Mouse (Mus musculus) liver, embryonic 12.5 days (tissue): Measurements from ENCODE around the gene Gnai3. TPM values are rescaled to one million over a fixed set of nuclear protein-coding genes. Genes with fewer than 3 reads are reported as not detected.

Experiments used
- ATAC-seq: fragments of 200-750 bp; cut with Nextera tagmentation; 2 replicates; pipeline ENCODE4 v1.8.0; 2017; ENCODE audit warnings: moderate number of reproducible peaks, mild to moderate bottlenecking, moderate library complexity
- H3K27ac ChIP-seq: fragments of 300-500 bp; sonication (generic); 2 replicates; pipeline ENCODE4 v1.5.1; 2016; ENCODE audit warnings: mild to moderate bottlenecking
- H3K27me3 ChIP-seq: fragments of 300-500 bp; sonication (generic); replicated peaks from 2 replicates; pipeline ENCODE4 v1.6.1; 2016; ENCODE audit warnings: mild to moderate bottlenecking, moderate library complexity
- H3K36me3 ChIP-seq: fragments of 300-500 bp; sonication (generic); 2 replicates; pipeline ENCODE4 v1.6.1; 2016; ENCODE audit warnings: mild to moderate bottlenecking, moderate library complexity
- H3K4me1 ChIP-seq: fragments of 300-500 bp; sonication (generic); 2 replicates; pipeline ENCODE4 v1.6.1; 2016
- H3K4me2 ChIP-seq: fragments of 300-500 bp; sonication (generic); 2 replicates; pipeline ENCODE4 v1.6.1; 2016; ENCODE audit warnings: mild to moderate bottlenecking, moderate library complexity
- H3K4me3 ChIP-seq: fragments of 300-500 bp; sonication (generic); 2 replicates; pipeline ENCODE4 v1.5.1; 2016; ENCODE audit warnings: mild to moderate bottlenecking, moderate library complexity
- H3K9ac ChIP-seq: fragments of 300-500 bp; sonication (generic); 2 replicates; pipeline ENCODE4 v1.6.1; 2016; ENCODE audit warnings: mild to moderate bottlenecking, moderate library complexity
- H3K9me3 ChIP-seq: fragments of 300-500 bp; sonication (generic); replicated peaks from 2 replicates; pipeline ENCODE4 v1.6.1; 2016; ENCODE audit warnings: mild to moderate bottlenecking, moderate library complexity
- WGBS: fragments of 180-500 bp; shearing (Covaris S2); methylation state at CpG from one replicate; pipeline ENCODE4 v1.1.7; 2016; ENCODE audit not compliant: insufficient replicate concordance; 5-methylcytosine and 5-hydroxymethylcytosine counted together
- polyA plus RNA-seq: library from polyadenylated mRNA; unstranded; fragments of >200 nt; fragmentation: Nextera tagmentation; extraction: Ambion mirVana; gene quantifications from 2 replicates; pipeline ENCODE4 v1.2.1, GENCODE M21; 2016

The Gnai3 gene
- polyA plus RNA-seq, 1 experiment from 2014 or later: 91.7 TPM

GRCm38 (mm10) chr3:108072983-108073569 is 72.9 kb downstream of the Gnai3 start:
- Histone ChIP-seq H3K4me2 (no peak overlapping the region), H3K9me3 (no peaks in the 10 kb centered on the region), H3K36me3 (peaks cover 65% of the 10 kb centered on the region), H3K27me3 (no peaks in the 10 kb centered on the region), H3K4me1 (peaks cover 24% of the 10 kb centered on the region), H3K9ac (no peak overlapping the region), H3K4me3 (no peak overlapping the region), H3K27ac (no peak overlapping the region)
- ATAC-seq: no peak
- 76% methylated on average over 10 of the region's 10 CpGs for WGBS

GRCm38 (mm10) chr3:108070295-108071293 is 75.4 kb downstream of the Gnai3 start:
- peak overlapping the region; percentile 42 for H3K4me2 ChIP-seq
- H3K9ac ChIP-seq: no peak overlapping the region
- peaks cover 40% of the 10 kb centered on the region for H3K36me3 ChIP-seq
- H3K27me3 ChIP-seq: no peaks in the 10 kb centered on the region
- 62% methylated on average over 10 of the region's 10 CpGs for WGBS
- H3K4me1 ChIP-seq: peaks cover 24% of the 10 kb centered on the region
- H3K9me3 ChIP-seq: no peaks in the 10 kb centered on the region
- 0 out of 2 replicates have a peak, but pooled peaks have one; percentile 41 for ATAC-seq
- H3K27ac ChIP-seq: peak overlapping the region; percentile 36
- no peak overlapping the region for H3K4me3 ChIP-seq

- no peaks in the 10 kb centered on the region for H3K27me3 ChIP-seq
- WGBS: 56% methylated on average over 13 of the region's 13 CpGs
- peak overlapping the region; percentile 42 for H3K4me2 ChIP-seq
- H3K36me3 ChIP-seq: peaks cover 27% of the 10 kb centered on the region
- H3K9ac ChIP-seq: no peak overlapping the region
- peaks cover 24% of the 10 kb centered on the region for H3K4me1 ChIP-seq
- no peak overlapping the region for H3K4me3 ChIP-seq
- H3K27ac ChIP-seq: peak overlapping the region; percentile 57; the same call in 1 of the 2 replicates
- no peaks in the 10 kb centered on the region for H3K9me3 ChIP-seq
- ATAC-seq: peak; percentile 46; the same call in 1 of the 2 replicates
These were observed 76.6 kb downstream of the Gnai3 start for GRCm38 (mm10) chr3:108069231-108069870.

- ATAC-seq: no peak
- no peak overlapping the region for H3K4me2 ChIP-seq
- H3K27ac ChIP-seq: peak overlapping the region; percentile 57
- H3K9ac ChIP-seq: no peak overlapping the region
- H3K9me3 ChIP-seq: no peaks in the 10 kb centered on the region
- peaks cover 24% of the 10 kb centered on the region for H3K4me1 ChIP-seq
- WGBS: 7% methylated on average over 1 of the region's 1 CpGs
- peaks cover 22% of the 10 kb centered on the region for H3K36me3 ChIP-seq
- H3K4me3 ChIP-seq: no peak overlapping the region
- H3K27me3 ChIP-seq: no peaks in the 10 kb centered on the region; the same call in 1 of the 2 replicates
These were observed 77.1 kb downstream of the Gnai3 start for GRCm38 (mm10) chr3:108068826-108069225.

- peaks cover 9% of the 10 kb centered on the region for H3K36me3 ChIP-seq
- no peak for ATAC-seq
- WGBS: 64% methylated on average over 6 of the region's 6 CpGs
- H3K9me3 ChIP-seq: no peaks in the 10 kb centered on the region
- 0 out of 2 replicates have a peak overlapping the region, but pooled peaks have one; percentile 25 for H3K27ac ChIP-seq
- peaks cover 24% of the 10 kb centered on the region for H3K4me1 ChIP-seq
- no peak overlapping the region for H3K4me2 ChIP-seq
- H3K27me3 ChIP-seq: no peaks in the 10 kb centered on the region; the same call in 1 of the 2 replicates
- H3K4me3 ChIP-seq: no peak overlapping the region
- H3K9ac ChIP-seq: no peak overlapping the region
These were observed 78.5 kb downstream of the Gnai3 start for GRCm38 (mm10) chr3:108067370-108067934.

- no peak overlapping the region for H3K9ac ChIP-seq
- 76% methylated on average over 9 of the region's 9 CpGs for WGBS
- no peak overlapping the region for H3K4me3 ChIP-seq
- no peaks in the 10 kb centered on the region for H3K36me3 ChIP-seq
- no peaks in the 10 kb centered on the region for H3K9me3 ChIP-seq
- no peak for ATAC-seq
- H3K4me2 ChIP-seq: no peak overlapping the region
- H3K27me3 ChIP-seq: no peaks in the 10 kb centered on the region; the same call in 1 of the 2 replicates
- H3K27ac ChIP-seq: no peak overlapping the region
- peaks cover 25% of the 10 kb centered on the region for H3K4me1 ChIP-seq
These were observed 80.4 kb downstream of the Gnai3 start for GRCm38 (mm10) chr3:108065551-108065950.

GRCm38 (mm10) chr3:108064672-108065071 is 81.3 kb downstream of the Gnai3 start:
- Histone ChIP-seq H3K4me3 (no peak overlapping the region), H3K27me3 (no peaks in the 10 kb centered on the region; the same call in 1 of the 2 replicates), H3K9me3 (no peaks in the 10 kb centered on the region), H3K27ac (no peak overlapping the region), H3K9ac (no peak overlapping the region), H3K4me1 (peaks cover 17% of the 10 kb centered on the region), H3K36me3 (no peaks in the 10 kb centered on the region), H3K4me2 (no peak overlapping the region)
- ATAC-seq: peak; percentile 9; the same call in 1 of the 2 replicates
- WGBS: 76% methylated on average over 4 of the region's 4 CpGs

GRCm38 (mm10) chr3:108062648-108063047 is 83.3 kb downstream of the Gnai3 start:
- Histone ChIP-seq H3K36me3 (no peaks in the 10 kb centered on the region), H3K27ac (no peak overlapping the region), H3K4me2 (no peak overlapping the region), H3K4me3 (no peak overlapping the region), H3K9ac (no peak overlapping the region), H3K27me3 (no peaks in the 10 kb centered on the region; the same call in 1 of the 2 replicates), H3K9me3 (no peaks in the 10 kb centered on the region), H3K4me1 (0 out of 2 replicates have a peak, but pooled peaks cover 3% of the 10 kb centered on the region)
- WGBS: 77% methylated on average over 8 of the region's 8 CpGs
- no peak for ATAC-seq

GRCm38 (mm10) chr3:108061420-108061819 is 84.5 kb downstream of the Gnai3 start:
- H3K4me3 ChIP-seq: no peak overlapping the region
- no peak for ATAC-seq
- no peak overlapping the region for H3K27ac ChIP-seq

More at GRCm38 (mm10) chr3:108061420-108061819, 84.5 kb downstream of the Gnai3 start:
- H3K27me3 ChIP-seq: no peaks in the 10 kb centered on the region; the same call in 1 of the 2 replicates
- H3K9ac ChIP-seq: no peak overlapping the region
- H3K4me2 ChIP-seq: peak overlapping the region; percentile 33
- H3K4me1 ChIP-seq: 0 out of 2 replicates have a peak, but pooled peaks cover 3% of the 10 kb centered on the region
- H3K36me3 ChIP-seq: no peaks in the 10 kb centered on the region
- H3K9me3 ChIP-seq: no peaks in the 10 kb centered on the region
- 6% methylated on average over 7 of the region's 7 CpGs for WGBS
